14 mouse cellular contexts compared by ENCODE assay signal in genomic region chr15:101278589-101278988, GRCm38 (mm10). TPM values are rescaled to one million over a fixed set of nuclear protein-coding genes. Genes with fewer than 3 reads are reported as not detected.
A peak's percentile ranks its signal among the peaks of the same experiment; 100 is the strongest.
DNase-seq lines count a peak whose midpoint lies in the region; ATAC-seq and TF ChIP-seq lines count a peak whose summit lies in the region.
"Had no signal": no experiment of that assay in that cellular context is flagged by ENCODE, and none has a peak within 500 bp of the region (broad histone marks: within the 10 kb centered on the region; RNA-seq: fewer than 3 reads in every experiment).

No protein-coding gene starts in this region.

- no peak for ATAC-seq in lung, embryonic 14.5 days (ENCODE audit: insufficient read depth)
- ATAC-seq in limb, embryonic 15.5 days (ENCODE audit: insufficient number of reproducible peaks, low FRiP score, low TSS enrichment, low read depth): no peak

- peak overlapping the region; percentile 25; the same call in 1 of the 2 replicates for H3K9ac ChIP-seq in lung, embryonic 14.5 days
- no peak overlapping the region for H3K9ac ChIP-seq in limb, embryonic 15.5 days

- H3K27me3 ChIP-seq in lung, embryonic 14.5 days (ENCODE audit: insufficient read depth, low read length): no peaks in the 10 kb centered on the region
- no peaks in the 10 kb centered on the region for H3K27me3 ChIP-seq in limb, embryonic 15.5 days

- DNase-seq in gastrocnemius, adult 18-20 months (ENCODE audit: low spot score): peak; percentile 65
- no peak for DNase-seq in gastrocnemius, postnatal 4 days (ENCODE audit: low spot score in 2 of 2)
- no peak for DNase-seq in lung, embryonic 14.5 days
- DNase-seq in lung, adult 18-20 months: no peak
- peak; percentile 55 to 65 for DNase-seq in adrenal gland, postnatal 36 days
- DNase-seq in frontal cortex, adult 2 months (ENCODE audit: extremely low spot score in 1 of 2, low spot score in 1 of 2): no peak
- DNase-seq in testis, postnatal 14 days (ENCODE audit: low spot score): no peak
- DNase-seq: cerebellum, postnatal 14 days; kidney, postnatal 25 days; right cerebral cortex, postnatal 14 days had no signal

- H3K36me3 ChIP-seq in lung, embryonic 14.5 days (ENCODE audit: insufficient read depth): peaks cover 8% of the 10 kb centered on the region
- H3K36me3 ChIP-seq in limb, embryonic 15.5 days: peaks cover 9% of the 10 kb centered on the region

- H3K4me2 ChIP-seq in lung, embryonic 14.5 days: no peak overlapping the region
- 0 out of 2 replicates have a peak overlapping the region, but pooled peaks have one; percentile 2 for H3K4me2 ChIP-seq in limb, embryonic 15.5 days

- no peaks in the 10 kb centered on the region for H3K9me3 ChIP-seq in lung, embryonic 14.5 days (ENCODE audit: low read depth, low read length)
- H3K9me3 ChIP-seq in limb, embryonic 15.5 days: no peaks in the 10 kb centered on the region

- 38% methylated on average over 5 of the region's 5 CpGs for WGBS in lung, embryonic 14.5 days
- WGBS in limb, embryonic 15.5 days: 27% methylated on average over 5 of the region's 5 CpGs

- TF ChIP-seq CTCF in lung, embryonic 14.5 days (IDR thresholded peaks at IDR 0.05; ENCODE audit: low read depth): no peak

- H3K4me3 ChIP-seq in lung, embryonic 14.5 days (ENCODE audit: low read depth, low read length): no peak overlapping the region
- H3K4me3 ChIP-seq in limb, embryonic 15.5 days: no peak overlapping the region
- H3K4me3 ChIP-seq: left cerebral cortex, adult 2 months had no signal

- H3K4me1 ChIP-seq in lung, embryonic 14.5 days (ENCODE audit: insufficient read depth): 0 out of 2 replicates have a peak, but pooled peaks cover 4% of the 10 kb centered on the region
- H3K4me1 ChIP-seq in limb, embryonic 15.5 days: peaks cover 39% of the 10 kb centered on the region

- H3K27ac ChIP-seq in lung, embryonic 14.5 days (ENCODE audit: low read depth): no peak overlapping the region
- peak overlapping the region; percentile 52 for H3K27ac ChIP-seq in limb, embryonic 15.5 days
- H3K27ac ChIP-seq: left cerebral cortex, adult 2 months had no signal

RNA-seq across cellular contexts. Expression of gene Atg101, which starts 5.5 kb away (rescaled TPM):
- 10 to 100 TPM; 25.0 to 31.3 TPM for total RNA-seq in gastrocnemius, adult 18-20 months (2021)
- total RNA-seq in gastrocnemius, postnatal 4 days (2021): 10 to 100 TPM; 24.8 to 25.8 TPM
- polyA plus RNA-seq in lung, embryonic 14.5 days (2014; fragmentation: Nextera tagmentation; extraction: Ambion mirVana): 59.1 and 64.7 TPM in 2 replicates
- 10 to 100 TPM; 53.6 to 90.1 TPM for total RNA-seq in adrenal gland, postnatal 36 days (2021)
- 69.7 and 69.9 TPM in 2 replicates for polyA plus RNA-seq in limb, embryonic 15.5 days (2015; fragmentation: Nextera tagmentation; extraction: Ambion mirVana)
- 50.2 and 58.3 TPM in 2 replicates for polyA plus RNA-seq in frontal cortex, adult 2 months (2012; rRNA removed)

RNA-seq across cellular contexts. Expression of gene 6030408B16Rik, which starts 14.4 kb away (rescaled TPM):
- total RNA-seq in gastrocnemius, adult 18-20 months (2021): under 1 TPM; 0.26 to 0.27 TPM
- under 1 TPM in 1 of 2 experiments, not detected in 1; 0.59 TPM for total RNA-seq in gastrocnemius, postnatal 4 days (2021)
- 41.0 and 41.4 TPM in 2 replicates for polyA plus RNA-seq in lung, embryonic 14.5 days (2014; fragmentation: Nextera tagmentation; extraction: Ambion mirVana)
- total RNA-seq in adrenal gland, postnatal 36 days (2021): under 1 TPM; 0.36 to 0.40 TPM
- polyA plus RNA-seq in limb, embryonic 15.5 days (2015; fragmentation: Nextera tagmentation; extraction: Ambion mirVana): 0.50 and 0.84 TPM in 2 replicates
- polyA plus RNA-seq in frontal cortex, adult 2 months (2012; rRNA removed): 0.27 and 0.52 TPM in 2 replicates
- total RNA-seq: hematopoietic stem cell, adult 5-6 weeks; megakaryocyte, adult 5-6 weeks had no signal

RNA-seq across cellular contexts. Expression of gene Nr4a1, which starts 24.5 kb away (rescaled TPM):
- total RNA-seq in gastrocnemius, adult 18-20 months (2021): 100 to 1,000 TPM; 206 to 234 TPM
- 10 to 100 TPM; 25.3 to 26.0 TPM for total RNA-seq in gastrocnemius, postnatal 4 days (2021)
- 8.8 TPM in 2 replicates for polyA plus RNA-seq in lung, embryonic 14.5 days (2014; fragmentation: Nextera tagmentation; extraction: Ambion mirVana)
- total RNA-seq in adrenal gland, postnatal 36 days (2021): 1,000 to 10,000 TPM in 1 of 2 experiments, 100 to 1,000 TPM in 1; 924 to 1,160 TPM
- polyA plus RNA-seq in limb, embryonic 15.5 days (2015; fragmentation: Nextera tagmentation; extraction: Ambion mirVana): 14.7 and 18.4 TPM in 2 replicates
- 80.9 and 169 TPM in 2 replicates for polyA plus RNA-seq in frontal cortex, adult 2 months (2012; rRNA removed)

RNA-seq across cellular contexts. Expression of gene Grasp, which starts 54.6 kb away (rescaled TPM):
- total RNA-seq in gastrocnemius, adult 18-20 months (2021): 1 to 10 TPM; 4.4 to 5.1 TPM
- 10 to 100 TPM; 14.1 to 14.7 TPM for total RNA-seq in gastrocnemius, postnatal 4 days (2021)
- 7.8 and 10.4 TPM in 2 replicates for polyA plus RNA-seq in lung, embryonic 14.5 days (2014; fragmentation: Nextera tagmentation; extraction: Ambion mirVana)
- 10 to 100 TPM; 18.7 to 60.1 TPM for total RNA-seq in adrenal gland, postnatal 36 days (2021)
- polyA plus RNA-seq in limb, embryonic 15.5 days (2015; fragmentation: Nextera tagmentation; extraction: Ambion mirVana): 5.3 and 7.2 TPM in 2 replicates
- polyA plus RNA-seq in frontal cortex, adult 2 months (2012; rRNA removed): 43.9 and 53.5 TPM in 2 replicates

Comparison
In these comparisons a context has a peak if more than half of its experiments do, and no peak if none do; other contexts are left out.
1. DNase-seq: peak in gastrocnemius, adult 18-20 months (single experiment) and adrenal gland, postnatal 36 days (2 of 2); none in gastrocnemius, postnatal 4 days (0 of 2), lung, embryonic 14.5 days (single experiment), lung, adult 18-20 months (0 of 2), frontal cortex, adult 2 months (0 of 2) and testis, postnatal 14 days (single experiment).
2. RNA of gene Nr4a1, which starts 24.5 kb away (total RNA-seq): 924 to 1,160 TPM in adrenal gland, postnatal 36 days and 206 to 234 TPM in gastrocnemius, adult 18-20 months; 25.3 to 26.0 TPM in gastrocnemius, postnatal 4 days; every median in the first group is over 4 times any median in the second.